Mouse (Mus musculus) heart, adult 18-20 months (tissue): ENCODE measurements at regions not wholly inside any gene's neighbourhood (a gene's known extent, or its start where the extent isn't known, plus 50 kb on each side); places are given as distances from the start of the nearest gene placed in this dataset.
A peak's percentile ranks its signal among the peaks of the same experiment; 100 is the strongest.

Experiments
- DNase-seq, 2 experiments: peaks; one replicate each; pipeline ENCODE4 v3.0.0; 2021 to 2022; ENCODE audit warnings: mixed read lengths in 1 of 2

DNA sequence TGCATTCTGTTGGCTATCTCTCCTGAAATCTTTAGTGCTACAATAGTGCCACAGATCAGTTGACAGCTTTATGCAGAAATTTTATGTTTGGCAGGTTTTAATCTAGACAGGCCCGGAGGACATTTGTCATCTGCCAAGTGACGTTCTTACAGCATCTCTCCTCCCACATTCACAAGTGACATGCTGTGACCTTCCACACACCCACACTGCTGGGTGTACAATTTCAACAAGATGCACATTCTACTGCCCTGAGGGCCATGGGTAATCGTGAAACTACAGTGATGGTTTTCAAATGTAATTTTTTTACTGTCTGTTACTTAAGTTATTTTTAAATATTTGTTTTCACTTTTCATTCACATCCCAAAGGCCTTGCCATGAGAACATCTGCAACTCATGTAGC, 639.2 kb upstream of the Gm11114 start:
- DNase-seq: no peak

DNA sequence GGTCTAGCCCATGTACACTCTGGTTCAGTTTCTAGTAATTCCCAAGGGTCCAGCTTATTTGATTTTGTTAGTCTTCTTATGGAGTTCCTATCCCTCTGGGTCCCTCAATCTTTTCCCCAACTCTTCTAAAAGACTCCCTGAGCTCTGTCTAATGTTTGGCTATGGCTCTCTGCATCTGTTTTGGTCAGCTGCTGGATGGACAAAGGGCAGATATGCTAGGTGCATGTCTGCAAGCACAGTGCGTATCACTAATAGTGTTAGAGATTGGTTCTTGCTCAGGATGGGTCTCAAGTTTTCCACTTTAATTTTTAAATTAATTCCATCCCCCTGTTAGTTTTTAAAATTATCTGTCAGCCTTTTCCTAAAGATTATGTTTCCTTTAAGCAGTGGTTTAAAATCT, 634.2 kb upstream of the Gm11114 start:
- no peak for DNase-seq

DNA sequence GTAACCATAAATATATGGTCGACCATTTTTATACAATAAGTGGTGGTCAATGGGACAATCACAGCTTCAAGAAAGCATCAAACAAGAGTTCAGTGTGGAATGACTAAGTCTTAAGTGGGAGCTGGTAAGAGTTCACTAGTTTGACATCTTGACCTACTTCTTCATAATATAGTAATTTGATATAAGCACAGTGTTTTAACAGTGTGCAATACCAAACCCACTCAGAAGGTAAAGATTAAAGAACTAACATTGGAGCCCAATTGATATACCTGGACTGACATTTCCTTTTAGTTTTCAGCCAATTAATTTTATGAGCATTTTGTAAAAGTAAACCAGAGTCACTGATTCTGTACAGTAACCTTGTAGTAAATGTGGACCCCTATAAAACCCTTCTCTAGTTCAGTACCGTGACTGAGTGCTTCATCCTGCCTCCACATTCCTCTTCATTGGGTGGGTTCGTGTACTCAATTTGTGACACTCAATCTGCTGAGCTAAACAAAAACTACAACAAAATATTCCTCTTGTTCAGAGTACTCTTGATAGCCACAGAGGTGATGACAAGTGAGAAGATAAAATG, 593.9 kb upstream of the Gm11114 start:
- DNase-seq: no peak

DNA sequence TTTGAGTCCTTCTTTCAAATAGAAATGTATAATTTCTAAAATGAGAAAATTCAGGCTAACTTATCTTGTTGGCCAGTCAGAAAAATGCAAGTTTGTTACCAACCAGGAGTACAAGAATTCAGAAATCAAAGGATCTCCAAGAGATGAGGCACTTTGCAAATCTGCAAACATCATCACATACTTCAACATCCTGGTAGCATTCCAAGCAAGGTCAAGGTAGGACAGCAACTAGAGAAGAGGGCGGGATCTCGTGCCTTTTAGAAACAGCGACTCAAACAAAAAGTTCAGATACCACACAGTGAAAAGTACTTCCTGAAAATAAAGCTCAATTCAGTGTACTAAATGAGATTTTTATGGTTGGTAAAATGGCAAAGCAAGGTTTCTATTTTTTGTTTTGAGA, 593.2 kb upstream of the Gm11114 start:
- DNase-seq: no peak

DNA sequence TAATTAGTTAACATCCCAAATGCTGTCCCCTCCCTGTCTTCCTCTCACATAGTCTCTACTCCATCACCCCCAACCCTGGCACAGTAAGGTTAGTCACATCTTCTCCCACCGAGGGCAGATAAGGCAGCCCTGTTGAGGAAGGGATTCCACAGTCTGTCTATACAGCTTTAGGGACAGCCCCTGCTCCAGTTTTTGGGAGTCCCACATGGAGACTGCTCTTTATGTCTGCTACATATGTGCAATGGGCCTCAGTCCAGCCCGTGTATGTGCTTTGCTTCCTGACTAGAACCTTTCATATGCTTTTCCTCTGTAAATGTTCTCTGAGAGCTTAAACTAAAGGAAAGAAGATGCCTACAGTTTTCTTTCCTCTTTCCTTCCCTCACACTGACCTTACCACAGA, 592.1 kb upstream of the Gm11114 start:
- DNase-seq: no peak

DNA sequence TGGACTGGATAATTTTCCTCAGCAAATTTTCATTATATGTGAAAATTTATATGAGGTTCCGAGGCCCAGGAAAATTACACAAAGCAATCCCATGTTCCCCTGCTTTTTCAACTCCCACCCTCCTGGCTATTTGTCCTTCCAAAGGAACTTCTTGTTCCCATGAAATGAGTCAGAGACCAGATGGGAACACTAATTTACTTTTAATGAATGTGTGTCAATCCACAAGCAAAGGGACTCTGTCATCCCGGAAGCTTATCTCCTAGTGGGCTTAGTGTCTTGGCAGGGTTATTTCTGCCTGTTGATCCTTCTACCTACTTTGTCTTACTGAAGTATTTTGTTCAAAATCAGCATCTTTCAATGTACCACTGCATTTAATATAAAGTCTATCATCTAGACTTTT, 573.3 kb upstream of the Gm11114 start:
- peak; percentile 20 to 54 for DNase-seq

DNA sequence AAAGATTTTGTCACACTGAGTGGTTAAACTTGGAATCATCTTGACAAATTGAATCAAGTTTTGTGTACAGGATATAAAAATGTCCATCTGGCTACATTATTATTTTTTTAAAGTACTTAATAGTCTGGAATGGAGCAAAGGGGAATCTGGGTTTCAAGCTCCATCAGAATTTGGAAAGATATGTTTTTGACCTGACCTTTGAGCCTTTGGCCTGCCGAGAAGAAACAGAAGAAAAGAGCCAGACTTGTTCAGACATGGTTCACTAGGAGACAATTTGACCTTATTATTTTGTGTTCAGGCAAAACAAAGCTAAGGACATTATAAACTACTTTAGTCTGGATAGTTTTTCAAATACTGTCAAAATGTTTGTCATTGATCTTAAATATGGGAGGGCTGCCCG, 572.2 kb upstream of the Gm11114 start:
- DNase-seq: peak; percentile 18 to 33

DNA sequence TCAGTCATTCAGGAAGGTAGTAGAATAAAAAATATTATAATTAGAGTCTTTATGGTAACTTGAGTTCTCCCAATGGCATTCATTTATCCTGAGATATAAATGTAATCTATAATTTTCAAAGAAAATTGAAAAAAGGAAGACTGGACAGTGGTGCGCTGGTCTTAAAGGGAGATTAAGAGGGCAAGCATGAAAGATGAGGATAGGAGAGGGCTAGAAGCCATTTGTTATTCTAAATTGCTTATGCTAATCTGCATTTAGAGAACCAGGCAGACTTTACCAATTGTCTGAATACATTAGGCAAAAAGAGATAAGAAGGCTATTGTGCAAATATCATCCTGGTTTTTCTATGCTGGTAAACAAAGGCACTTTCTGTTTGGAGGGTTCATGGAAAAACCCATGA, 558.2 kb upstream of the Gm11114 start:
- DNase-seq: no peak

DNA sequence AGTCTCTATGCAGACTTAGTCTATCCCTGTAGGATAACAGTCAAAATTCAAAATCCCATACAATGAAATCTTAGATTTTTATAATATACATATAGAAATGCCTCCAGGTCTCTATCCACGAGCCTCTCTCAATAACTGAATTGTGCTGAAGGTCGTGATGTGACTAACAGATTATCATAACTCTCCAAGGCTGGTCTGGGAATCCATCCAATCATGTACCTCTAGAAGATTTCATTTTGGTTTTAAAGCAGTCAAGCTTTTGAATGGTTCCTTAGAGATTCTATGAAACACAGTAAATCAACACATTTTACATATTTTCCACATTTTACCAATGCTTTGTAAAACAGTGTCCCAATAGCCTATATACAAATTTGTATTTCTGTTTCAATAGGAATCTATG, 557.7 kb upstream of the Gm11114 start:
- DNase-seq: no peak

DNA sequence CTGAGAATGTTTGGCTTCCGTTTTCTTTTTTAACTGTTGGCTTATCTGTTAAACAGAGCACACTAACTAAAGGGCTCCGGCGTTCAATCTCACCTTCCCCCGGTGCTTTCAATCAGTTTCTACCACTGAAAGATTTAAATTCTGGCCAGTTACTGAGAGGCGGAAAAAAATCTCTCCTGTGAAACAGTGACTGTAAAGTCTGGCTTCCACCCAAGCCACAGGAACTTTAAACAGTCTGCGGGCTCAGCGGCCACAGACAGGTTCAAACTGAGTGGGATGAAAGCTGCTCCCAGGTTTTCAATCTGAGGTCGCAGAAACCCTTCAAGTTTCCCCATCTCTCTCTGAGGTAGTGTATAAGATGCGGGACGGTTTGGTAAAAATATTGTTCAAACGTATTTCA, 538.2 kb upstream of the Gm11114 start:
- no peak for DNase-seq

DNA sequence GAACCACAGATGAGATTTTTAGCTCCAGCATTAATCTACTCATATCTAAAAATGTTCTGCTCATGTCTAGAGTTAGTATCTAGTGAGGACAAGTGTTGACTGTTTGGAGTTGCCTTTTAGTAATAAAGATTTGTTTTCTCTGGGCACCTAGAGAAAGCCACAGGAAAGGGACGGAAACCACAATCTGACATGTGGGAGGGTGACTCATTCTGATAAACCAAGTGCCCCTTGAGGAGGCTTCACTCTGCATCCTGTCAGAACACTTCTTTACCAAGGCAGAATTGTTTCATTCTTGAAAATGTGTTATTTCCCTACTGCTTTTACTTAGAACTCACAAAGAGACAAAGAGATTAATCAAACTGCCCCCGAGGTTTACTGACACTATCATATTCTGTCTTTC, 537.4 kb upstream of the Gm11114 start:
- no peak for DNase-seq

DNA sequence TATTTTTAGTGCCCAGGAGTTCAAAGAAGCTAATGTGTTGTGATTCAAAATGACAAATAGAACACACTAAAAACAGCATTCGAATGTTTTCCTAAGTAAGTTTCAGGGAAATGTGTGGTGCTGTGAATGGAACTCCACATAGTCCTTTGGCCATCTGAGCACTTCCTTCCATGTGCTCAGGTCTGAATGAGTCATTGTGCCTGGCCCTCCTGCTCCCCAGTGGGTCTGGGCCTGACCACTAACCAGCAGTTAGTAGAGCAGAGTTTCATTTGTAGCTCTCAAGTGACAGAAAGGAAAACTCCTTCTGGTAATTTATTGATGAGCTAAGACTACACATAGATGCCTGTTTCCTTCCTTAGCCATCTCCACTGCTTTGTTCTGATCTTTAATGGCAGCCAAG, 533.4 kb upstream of the Gm11114 start:
- DNase-seq: no peak

DNA sequence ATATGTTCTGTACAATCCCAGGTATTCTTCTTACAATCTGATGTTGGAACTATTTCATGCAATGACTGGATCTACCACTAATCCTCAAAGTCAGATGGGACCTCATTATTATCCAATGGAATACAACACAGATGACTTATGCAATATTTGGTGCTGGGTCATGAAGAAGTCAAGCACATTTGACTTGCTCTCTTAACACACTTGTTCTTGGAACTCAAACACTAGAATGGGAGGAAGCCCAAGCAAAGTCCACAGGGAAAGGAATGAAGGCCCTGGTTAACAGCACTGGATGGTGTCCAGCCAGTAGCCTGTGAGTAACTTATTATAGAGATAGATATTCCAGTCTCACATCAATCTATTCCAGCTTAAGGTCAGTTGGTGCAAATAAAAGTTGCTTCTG, 486.8 kb upstream of the Gm11114 start:
- DNase-seq: peak; percentile 58 to 67

DNA sequence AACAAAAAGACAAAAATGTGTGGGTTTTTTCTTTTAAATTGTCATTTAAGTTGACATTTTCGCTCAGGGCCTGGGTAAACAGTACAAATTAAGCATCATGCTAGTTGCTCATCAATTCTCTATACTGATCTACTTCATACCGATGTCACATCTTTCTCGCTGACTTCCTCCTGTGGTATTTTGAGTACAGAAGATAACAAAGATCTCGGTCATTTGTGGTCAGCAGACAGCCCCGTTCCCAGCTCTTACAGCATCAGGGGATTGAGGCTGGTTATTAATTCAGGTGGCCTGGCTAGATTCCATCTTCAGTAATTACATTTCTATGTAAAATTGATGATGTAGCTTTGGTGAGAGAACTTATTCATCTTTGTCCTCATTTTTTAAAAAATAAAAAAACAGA, 483.6 kb upstream of the Gm11114 start:
- DNase-seq: no peak

DNA sequence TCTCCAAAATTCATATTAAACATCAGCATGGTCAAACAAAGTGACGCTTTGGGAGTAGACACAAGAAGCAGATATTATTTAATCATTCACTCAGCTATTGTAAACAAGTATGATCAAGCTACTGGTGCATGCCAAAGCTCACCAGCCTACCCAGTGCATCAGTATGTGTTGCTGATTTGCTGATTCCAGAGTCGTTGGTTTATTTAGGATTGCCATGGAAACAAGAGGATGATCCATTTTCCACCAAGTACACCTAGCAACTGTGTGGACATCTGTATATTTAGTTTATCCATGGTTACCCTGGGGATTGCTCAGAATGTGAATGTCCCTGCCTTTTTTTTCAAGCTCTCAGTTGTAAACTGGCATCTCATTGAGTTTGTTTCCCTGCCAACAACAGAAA, 481.9 kb upstream of the Gm11114 start:
- no peak for DNase-seq

DNA sequence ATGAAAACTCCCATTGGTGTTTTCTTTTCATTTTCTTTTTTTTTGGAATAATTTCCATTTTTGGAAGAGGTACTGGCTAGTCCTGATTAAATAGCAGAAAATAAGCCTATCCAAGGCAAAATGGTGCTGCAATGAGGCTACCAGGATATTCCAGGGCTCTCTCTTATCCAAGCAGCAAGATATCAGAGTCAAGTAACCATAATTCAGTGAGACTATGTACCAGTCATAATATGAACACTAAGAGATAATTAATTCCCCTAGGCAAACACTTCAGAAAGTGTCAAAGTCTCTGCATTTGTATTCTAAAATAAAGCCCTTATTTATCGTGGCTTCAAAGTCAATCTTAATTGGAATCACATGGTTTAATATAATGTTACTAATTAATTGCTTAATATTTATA, 475.1 kb upstream of the Gm11114 start:
- DNase-seq: no peak

DNA sequence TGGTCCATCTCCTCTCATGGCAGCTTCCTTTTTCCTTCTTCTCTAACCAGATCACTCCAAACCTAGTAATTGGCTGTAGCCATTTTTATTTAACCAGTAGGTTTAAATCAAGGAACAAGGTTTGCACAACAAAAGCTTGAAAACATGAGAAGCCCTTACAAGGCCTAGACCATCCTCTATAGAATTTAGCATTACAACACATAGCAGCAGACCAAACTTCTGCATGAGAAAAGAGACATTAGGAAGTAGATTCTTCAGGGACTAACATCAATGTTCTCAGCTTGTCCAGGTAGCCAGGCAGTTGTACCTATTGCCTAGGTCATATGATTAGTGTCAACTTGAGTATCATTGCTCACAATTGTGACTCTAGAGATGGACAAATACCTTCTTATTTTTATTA, 468.6 kb upstream of the Gm11114 start:
- no peak for DNase-seq

DNA sequence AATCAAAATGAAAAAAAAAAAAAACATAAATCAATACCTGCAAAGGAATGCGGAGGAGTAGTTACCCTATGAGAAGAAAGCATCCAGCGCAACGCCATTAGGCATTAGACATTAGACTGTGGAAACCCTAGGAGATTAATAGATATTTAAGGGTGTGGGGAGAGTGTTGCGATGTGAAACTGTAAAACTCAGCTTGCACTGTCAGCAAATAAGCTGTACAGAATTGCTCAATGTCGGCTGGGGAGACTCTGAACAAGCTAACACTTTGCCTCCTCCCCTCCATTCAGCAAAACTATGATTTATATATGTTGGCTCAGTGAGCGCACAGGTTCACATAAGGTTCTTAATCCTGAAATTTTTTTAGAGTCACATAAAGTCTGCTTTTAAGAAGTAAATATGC, 451.0 kb upstream of the Gm11114 start:
- DNase-seq: no peak

DNA sequence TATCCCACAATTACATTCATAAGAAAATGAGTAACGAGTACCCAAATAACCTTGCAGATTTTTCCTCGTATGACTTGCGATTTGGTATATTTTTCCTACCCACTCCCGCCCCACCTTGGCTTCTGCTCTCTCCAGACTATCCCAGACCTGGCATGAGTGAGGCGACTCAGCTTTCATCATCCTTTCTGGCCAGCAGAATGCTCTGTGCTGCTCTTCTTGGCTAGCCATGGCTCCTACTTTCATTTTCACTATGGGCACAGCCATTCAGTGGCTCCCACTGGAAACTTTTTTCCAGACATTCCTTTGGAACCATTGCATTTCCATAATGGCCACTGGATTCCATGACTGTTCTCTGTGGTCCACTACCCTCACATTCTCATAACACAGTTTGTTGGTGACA, 449.1 kb upstream of the Gm11114 start:
- DNase-seq: peak in 1 of 2 experiments; percentile 3

DNA sequence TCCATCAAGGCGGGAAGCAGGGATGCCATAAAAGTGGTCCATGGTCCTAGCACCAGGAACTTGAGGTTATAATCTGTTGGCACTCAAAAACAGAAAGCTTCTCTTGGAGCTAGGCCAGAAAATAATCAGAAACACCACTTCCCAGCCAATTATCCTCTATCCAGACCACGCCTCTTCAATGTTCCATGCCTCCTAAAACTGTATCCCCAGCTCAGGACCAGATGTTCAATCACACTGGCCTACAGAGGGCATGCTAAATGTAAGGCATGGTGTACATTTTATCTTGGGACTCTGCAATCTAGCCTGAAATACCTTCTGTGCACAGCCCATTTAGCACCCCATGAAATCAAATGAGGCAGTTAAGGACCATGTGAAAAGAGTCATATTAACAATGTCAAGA, 418.4 kb upstream of the Gm11114 start:
- DNase-seq: no peak

DNA sequence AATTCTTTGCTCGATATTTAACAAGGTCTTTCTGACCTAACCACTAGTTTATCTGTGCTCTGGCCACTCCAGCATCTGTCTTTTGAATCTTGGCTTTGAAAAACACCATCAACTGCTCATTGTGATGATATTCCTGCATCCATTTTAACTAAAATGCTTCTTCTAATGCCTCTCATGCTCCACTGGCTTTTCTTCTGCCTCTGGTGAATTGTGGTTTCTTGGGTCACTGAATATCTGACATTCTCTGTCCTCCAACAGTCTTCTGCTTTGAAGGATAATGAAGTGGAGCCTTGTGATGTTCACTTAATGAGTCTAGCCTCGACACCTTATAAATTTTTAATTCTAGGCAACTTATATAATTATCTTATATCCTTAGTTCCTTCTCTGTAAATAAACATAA, 416.5 kb upstream of the Gm11114 start:
- DNase-seq: no peak

DNA sequence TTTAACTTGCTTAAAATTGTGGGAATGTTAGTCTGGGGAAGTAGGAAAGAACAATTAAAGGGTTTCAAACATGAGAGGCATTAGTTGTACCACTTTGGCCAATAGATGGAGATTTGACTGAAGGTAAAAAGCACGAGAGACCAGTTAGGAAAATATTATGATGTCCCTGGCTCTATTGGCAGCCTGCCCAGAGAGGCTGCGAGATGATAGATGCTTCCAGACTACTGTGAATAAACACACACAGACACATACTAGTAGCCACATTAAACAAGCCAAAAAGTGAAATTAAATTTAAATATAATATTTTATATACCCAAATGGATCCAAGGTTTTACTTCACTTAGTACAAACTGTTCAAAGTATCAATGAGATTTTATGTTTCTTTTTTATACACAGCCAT, 411.9 kb upstream of the Gm11114 start:
- peak in 1 of 2 experiments; percentile 14 for DNase-seq

DNA sequence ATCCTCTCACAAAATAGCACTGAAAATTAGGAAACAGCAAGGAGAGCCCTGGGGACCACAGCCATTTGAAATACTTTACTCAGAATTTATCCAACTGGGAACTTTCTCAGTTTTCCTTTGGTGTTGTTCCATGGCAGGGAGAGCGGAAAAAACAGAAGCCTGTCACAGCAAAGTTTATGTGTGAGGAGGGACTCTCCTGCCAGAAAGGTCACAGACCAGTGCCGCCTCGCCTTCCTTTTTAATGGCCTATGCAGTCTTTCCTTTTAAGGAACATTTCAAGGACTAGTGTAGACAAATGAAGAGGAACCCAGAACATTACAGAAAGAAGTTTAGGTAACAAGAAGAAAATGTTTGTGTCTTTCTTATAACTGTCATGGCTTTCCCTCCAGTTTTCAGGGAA, 406.3 kb upstream of the Gm11114 start:
- DNase-seq: peak in 1 of 2 experiments; percentile 3

DNA sequence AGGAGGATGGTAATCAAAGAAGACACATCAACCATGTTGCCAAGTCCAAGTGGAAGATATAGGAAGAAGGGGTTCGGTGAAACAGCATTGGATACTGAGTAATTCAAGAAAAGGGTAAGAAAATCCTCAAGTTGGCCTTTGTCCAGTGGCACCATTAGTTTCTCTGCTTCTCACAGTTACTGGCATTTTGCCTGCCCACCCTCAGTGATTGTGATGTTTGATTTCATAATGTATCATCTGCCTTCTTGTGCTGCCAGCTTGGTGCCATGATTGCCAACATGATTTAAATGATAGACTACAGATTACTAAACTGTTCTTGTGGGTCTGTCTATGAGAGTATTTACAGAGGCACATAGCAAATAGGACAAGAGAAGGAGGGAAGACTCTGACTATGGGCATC, 399.3 kb upstream of the Gm11114 start:
- DNase-seq: no peak

DNA sequence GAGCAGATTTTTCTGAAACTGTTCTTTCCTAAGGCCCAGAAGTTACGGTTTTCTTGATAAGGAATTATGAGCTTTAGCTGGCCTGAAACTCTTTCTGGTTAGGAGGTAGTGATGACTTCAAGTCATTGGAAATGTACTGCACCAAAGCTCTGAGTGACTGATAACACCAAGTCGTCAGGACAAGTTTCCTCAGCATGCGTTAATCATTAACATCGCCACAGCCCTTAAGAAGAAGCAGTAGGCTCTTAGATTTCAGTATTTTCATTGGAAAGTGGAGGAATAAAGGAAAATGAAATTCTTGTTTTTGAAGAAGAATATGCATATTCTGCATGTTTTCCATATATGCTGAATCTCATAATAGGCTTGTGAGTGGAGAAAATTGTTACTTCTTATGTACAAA, 390.3 kb upstream of the Gm11114 start:
- DNase-seq: no peak
